Mouse (Mus musculus): ENCODE measurements at regions not wholly inside any gene's neighbourhood (a gene's known extent, or its start where the extent isn't known, plus 50 kb on each side); places are given as distances from the start of the nearest gene placed in this dataset.

DNA sequence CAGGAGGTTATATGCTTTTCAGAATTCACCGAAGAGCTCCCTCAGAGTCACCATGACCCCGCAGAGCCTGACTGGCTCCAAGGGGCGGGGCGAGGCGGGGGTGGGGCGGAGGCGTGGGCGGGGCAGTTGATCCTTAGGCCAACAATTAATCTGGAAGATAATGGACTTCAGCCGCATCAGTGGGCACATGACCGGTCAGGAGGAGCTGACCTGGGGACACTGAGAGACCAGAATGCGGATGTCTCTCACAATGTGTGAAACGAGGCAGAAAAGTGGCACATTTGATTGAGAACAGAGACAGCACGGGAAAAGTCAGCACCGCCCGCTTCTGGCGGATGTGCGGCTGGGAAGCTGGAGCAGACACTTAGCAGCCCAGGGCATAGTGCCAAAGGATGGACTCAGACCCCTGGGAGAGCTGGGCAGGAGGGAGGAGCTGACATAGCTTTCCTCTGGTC, 129.9 kb downstream of the Emx2 start:
- TF ChIP-seq CTCF (IDR thresholded peaks at IDR 0.05; ENCODE audit: low read depth) = no peak
- no peak for TF ChIP-seq EP300 (IDR thresholded peaks at IDR 0.05; ENCODE audit: low read depth)
